8 mouse cellular contexts compared by ENCODE assay signal in genomic region chr6:39286053-39286731, GRCm38 (mm10).
A peak's percentile ranks its signal among the peaks of the same experiment; 100 is the strongest.
DNase-seq lines count a peak whose midpoint lies in the region; ATAC-seq and TF ChIP-seq lines count a peak whose summit lies in the region.

No protein-coding gene starts in this region.

- no peaks in the 10 kb centered on the region for H3K27me3 ChIP-seq in kidney, embryonic 14.5 days (ENCODE audit: control insufficient read depth, insufficient read depth, low read length)
- H3K27me3 ChIP-seq in splenic B cell, adult 2 months (ENCODE audit: control insufficient read depth, insufficient read depth, low read length, poor library complexity, severe bottlenecking): no peaks in the 10 kb centered on the region

- H3K9me3 ChIP-seq in kidney, embryonic 14.5 days (ENCODE audit: control insufficient read depth, low read length): no peaks in the 10 kb centered on the region; the same call in 1 of the 2 replicates

- no peak overlapping the region for H3K4me3 ChIP-seq in kidney, embryonic 14.5 days (ENCODE audit: low read length)
- H3K4me3 ChIP-seq in left cerebral cortex, adult 2 months: no peak overlapping the region

- DNase-seq in ovary, postnatal 36 days (ENCODE audit: low spot score): peak; percentile 30
- no peak for DNase-seq in ovary, adult 18-20 months (ENCODE audit: low spot score)
- peak; percentile 28 to 33 for DNase-seq in cerebellum, postnatal 10 days
- DNase-seq in splenic B cell, adult 2 months (ENCODE audit: low read depth, low spot score): peak; percentile 54
- no peak for DNase-seq in left cerebral cortex, adult 2 months (ENCODE audit: extremely low spot score in 1 of 2, low spot score in 2 of 2)
- no peak for DNase-seq in frontal cortex, postnatal 36 days (ENCODE audit: low spot score in 2 of 2)
- no peak for DNase-seq in spleen, adult 12 weeks (ENCODE audit: low spot score)

- H3K27ac ChIP-seq in kidney, embryonic 14.5 days (ENCODE audit: low read depth, low read length): no peak overlapping the region
- H3K27ac ChIP-seq in left cerebral cortex, adult 2 months: no peak overlapping the region

- no peak overlapping the region for H3K9ac ChIP-seq in kidney, embryonic 14.5 days (ENCODE audit: low read depth, low read length)

- intact Hi-C loops in left cerebral cortex, adult 2 months (cut with DNase I): no loop called here

- H3K4me2 ChIP-seq in kidney, embryonic 14.5 days (replicated peaks; ENCODE audit: low read depth, low read length): no peak overlapping the region

- peaks cover 6% of the 10 kb centered on the region; the same call in 1 of the 2 replicates for H3K4me1 ChIP-seq in kidney, embryonic 14.5 days (ENCODE audit: control insufficient read depth, insufficient read depth, low read length)

- H3K36me3 ChIP-seq in kidney, embryonic 14.5 days (ENCODE audit: control insufficient read depth, insufficient read depth, low read length): no peaks in the 10 kb centered on the region
- H3K36me3 ChIP-seq in splenic B cell, adult 2 months (ENCODE audit: control insufficient read depth, insufficient read depth, low read length, poor library complexity, severe bottlenecking): no peaks in the 10 kb centered on the region

- ATAC-seq in kidney, embryonic 14.5 days (ENCODE audit: low FRiP score, low TSS enrichment): 0 out of 2 replicates have a peak, but pooled peaks have one; percentile 3

- no peak for TF ChIP-seq CTCF in left cerebral cortex, adult 2 months (IDR thresholded peaks at IDR 0.05)

- WGBS in kidney, embryonic 14.5 days: 24% methylated on average over 7 of the region's 9 CpGs

Comparison
In these comparisons a context has a peak if more than half of its experiments do, and no peak if none do; other contexts are left out.
1. DNase-seq: peak in ovary, postnatal 36 days (single experiment), cerebellum, postnatal 10 days (2 of 2) and splenic B cell, adult 2 months (single experiment); none in ovary, adult 18-20 months (single experiment), left cerebral cortex, adult 2 months (0 of 2), frontal cortex, postnatal 36 days (0 of 2) and spleen, adult 12 weeks (single experiment).